Mouse (Mus musculus) bone marrow macrophage, adult 2 months (primary cell): ENCODE results near the gene Dusp12.

Experiments used
- CTCF ChIP-seq: IDR thresholded peaks from 2 replicates; pipeline ENCODE4 v1.5.1; 2012; ENCODE audit warnings: low read depth, mild to moderate bottlenecking, low read length, moderate library complexity
- POLR2A ChIP-seq: IDR thresholded peaks from 2 replicates; pipeline ENCODE4 v1.6.1; 2012; ENCODE audit warnings: mild to moderate bottlenecking, low read depth, low read length, borderline replicate concordance

DNA sequence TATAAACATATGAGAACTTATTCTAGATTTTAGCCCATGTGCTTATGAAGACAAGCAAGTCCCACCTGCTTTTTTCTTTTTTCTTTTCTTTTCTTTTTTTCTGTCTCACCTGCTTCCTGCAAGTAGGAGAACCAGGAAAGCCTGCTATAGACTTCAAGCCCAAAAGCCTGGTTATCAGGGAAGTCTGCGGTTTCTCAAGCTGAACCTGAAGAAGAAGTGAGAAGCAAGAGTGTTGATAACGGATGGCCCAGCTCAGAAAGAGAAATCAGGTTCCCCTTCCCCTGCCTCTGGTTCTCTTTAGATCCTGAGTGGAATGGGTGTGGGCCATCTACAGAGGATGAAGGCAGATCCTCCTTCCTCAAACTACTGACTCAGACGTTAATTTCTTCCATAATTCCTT lies 46.7 kb upstream of the Dusp12 start:
- TF ChIP-seq CTCF (no peak), POLR2A (no peak)
